Mouse (Mus musculus) cerebellum, adult 2 months (tissue): ENCODE data around the gene Maml3. TPM values are rescaled to one million over a fixed set of nuclear protein-coding genes. Genes with fewer than 3 reads are reported as not detected.

Experiments
- DNase-seq, 2 experiments: peaks; one replicate each; pipeline ENCODE4 v3.0.0; 2021
- H3K27ac ChIP-seq: fragments of 200-500 bp; 2 replicates; pipeline ENCODE4 v1.5.1; 2012; ENCODE audit warnings: low read length, control low read depth, inconsistent platforms; ENCODE audit not compliant: insufficient read depth
- H3K27me3 ChIP-seq: fragments of 200-500 bp; 2 replicates; pipeline ENCODE4 v1.6.1; 2012; ENCODE audit warnings: inconsistent platforms, mild to moderate bottlenecking, low read length, moderate library complexity; ENCODE audit not compliant: control insufficient read depth, insufficient read depth
- H3K4me1 ChIP-seq: fragments of 200-500 bp; 2 replicates; pipeline ENCODE4 v1.6.1; 2011; ENCODE audit warnings: low read length; ENCODE audit not compliant: control insufficient read depth, insufficient read depth
- H3K4me3 ChIP-seq: fragments of 200-500 bp; replicated peaks from 2 replicates; pipeline ENCODE3; 2011; ENCODE audit warnings: mild to moderate bottlenecking, low read depth, low read length, control low read depth; ENCODE audit not compliant: insufficient read depth
- CTCF ChIP-seq: fragments of 200-500 bp; IDR thresholded peaks from 2 replicates; pipeline ENCODE4 v1.5.1; 2011; ENCODE audit warnings: low read depth, mild to moderate bottlenecking, control low read depth, low read length, moderate library complexity, borderline replicate concordance; ENCODE audit not compliant: insufficient read depth
- POLR2A ChIP-seq: fragments of 200-500 bp; IDR thresholded peaks from 2 replicates; pipeline ENCODE4 v1.6.1; 2011; ENCODE audit warnings: low read length, control low read depth, borderline replicate concordance; ENCODE audit not compliant: insufficient read depth
- WGBS: fragments of 180-500 bp; shearing (Covaris S2); methylation state at CpG from one replicate; pipeline ENCODE4 v1.1.7; 2018; 5-methylcytosine and 5-hydroxymethylcytosine counted together
- polyA plus RNA-seq: library from polyadenylated mRNA; depleted of rRNA; stranded (reverse); fragments of >200 nt; gene quantifications from 2 replicates; pipeline ENCODE4 v1.2.3, GENCODE M21; 2012

The Maml3 gene
- polyA plus RNA-seq, 1 experiment = 6.5 TPM

- H3K4me1 ChIP-seq = no peaks in the 10 kb centered on the region; the same call in 1 of the 2 replicates
- 79% methylated on average over 7 of the region's 7 CpGs for WGBS
- H3K27ac ChIP-seq = no peak overlapping the region
- DNase-seq = no peak
- no peak for TF ChIP-seq POLR2A
- TF ChIP-seq CTCF = no peak
- H3K4me3 ChIP-seq = no peak overlapping the region
- H3K27me3 ChIP-seq = no peaks in the 10 kb centered on the region
Observed at GRCm38 (mm10) chr3:52119216-52119615, 14.3 kb upstream of the Maml3 start.

GRCm38 (mm10) chr3:52115421-52115820 lies 10.5 kb upstream of the Maml3 start:
- no peak for TF ChIP-seq CTCF
- no peak for TF ChIP-seq POLR2A
- Histone ChIP-seq H3K4me3 (no peak overlapping the region), H3K4me1 (no peaks in the 10 kb centered on the region; the same call in 1 of the 2 replicates), H3K27me3 (no peaks in the 10 kb centered on the region), H3K27ac (no peak overlapping the region)
- 39% methylated on average over 9 of the region's 9 CpGs for WGBS
- DNase-seq = no peak

GRCm38 (mm10) chr3:52108027-52108426 lies 3.2 kb upstream of the Maml3 start:
- Histone ChIP-seq H3K27ac (no peak overlapping the region), H3K4me1 (no peaks in the 10 kb centered on the region), H3K4me3 (no peak overlapping the region), H3K27me3 (no peaks in the 10 kb centered on the region)
- DNase-seq = no peak
- TF ChIP-seq POLR2A (no peak), CTCF (no peak)

- H3K27ac ChIP-seq = no peak overlapping the region
- no peaks in the 10 kb centered on the region for H3K27me3 ChIP-seq
- H3K4me1 ChIP-seq = no peaks in the 10 kb centered on the region; the same call in 1 of the 2 replicates
- peak overlapping the region; percentile 77 for H3K4me3 ChIP-seq
- no peak for TF ChIP-seq CTCF
- no peak for TF ChIP-seq POLR2A
- 1% methylated on average over 20 of the region's 20 CpGs for WGBS
- DNase-seq = no peak
Observed at GRCm38 (mm10) chr3:52105156-52105555, 280 bp upstream of the Maml3 start.

GRCm38 (mm10) chr3:52104208-52104607 lies 668 bp downstream of the Maml3 start:
- Histone ChIP-seq H3K27me3 (no peaks in the 10 kb centered on the region), H3K4me3 (peak overlapping the region; percentile 77), H3K4me1 (no peaks in the 10 kb centered on the region; the same call in 1 of the 2 replicates), H3K27ac (peak overlapping the region; percentile 72)
- no peak for TF ChIP-seq POLR2A
- TF ChIP-seq CTCF = no peak
- 2% methylated on average over 16 of the region's 16 CpGs for WGBS
- no peak for DNase-seq

GRCm38 (mm10) chr3:52103531-52104181 lies 1.2 kb downstream of the Maml3 start:
- peak overlapping the region; percentile 72 for H3K27ac ChIP-seq
- under 1% methylated on average over 55 of the region's 55 CpGs for WGBS
- no peak for TF ChIP-seq CTCF
- no peaks in the 10 kb centered on the region; the same call in 1 of the 2 replicates for H3K4me1 ChIP-seq
- H3K4me3 ChIP-seq = peak overlapping the region; percentile 77
- H3K27me3 ChIP-seq = no peaks in the 10 kb centered on the region
- peak; percentile 72 to 81 for DNase-seq

- Histone ChIP-seq H3K4me1 (no peaks in the 10 kb centered on the region; the same call in 1 of the 2 replicates), H3K27ac (peak overlapping the region; percentile 72), H3K4me3 (peak overlapping the region; percentile 77), H3K27me3 (no peaks in the 10 kb centered on the region)
- 1% methylated on average over 52 of the region's 52 CpGs for WGBS
- DNase-seq = peak; percentile 76 to 79
- TF ChIP-seq POLR2A (peak; percentile 46), CTCF (no peak)
Observed at GRCm38 (mm10) chr3:52102601-52103530, 2.0 kb downstream of the Maml3 start.
